Mouse (Mus musculus) kidney, adult 18-20 months (tissue): ENCODE data around the gene Kif26b.

Experiments
- DNase-seq: peaks from one replicate; pipeline ENCODE4 v3.0.0; 2021

Kif26b gene

GRCm38 (mm10) chr1:178794866-178795265, 265.9 kb downstream of the Kif26b start:
- DNase-seq, result no peak

- DNase-seq, result no peak
Measured at GRCm38 (mm10) chr1:178797388-178797787, 268.5 kb downstream of the Kif26b start.

GRCm38 (mm10) chr1:178798333-178798732, 269.4 kb downstream of the Kif26b start:
- no peak for DNase-seq

- no peak for DNase-seq
Measured at GRCm38 (mm10) chr1:178798886-178799285, 270.0 kb downstream of the Kif26b start.

GRCm38 (mm10) chr1:178799836-178800552, 271.1 kb downstream of the Kif26b start:
- no peak for DNase-seq

- no peak for DNase-seq
Measured at GRCm38 (mm10) chr1:178803155-178803554, 274.2 kb downstream of the Kif26b start.

GRCm38 (mm10) chr1:178817476-178817875, 288.6 kb downstream of the Kif26b start:
- DNase-seq, result no peak

DNA sequence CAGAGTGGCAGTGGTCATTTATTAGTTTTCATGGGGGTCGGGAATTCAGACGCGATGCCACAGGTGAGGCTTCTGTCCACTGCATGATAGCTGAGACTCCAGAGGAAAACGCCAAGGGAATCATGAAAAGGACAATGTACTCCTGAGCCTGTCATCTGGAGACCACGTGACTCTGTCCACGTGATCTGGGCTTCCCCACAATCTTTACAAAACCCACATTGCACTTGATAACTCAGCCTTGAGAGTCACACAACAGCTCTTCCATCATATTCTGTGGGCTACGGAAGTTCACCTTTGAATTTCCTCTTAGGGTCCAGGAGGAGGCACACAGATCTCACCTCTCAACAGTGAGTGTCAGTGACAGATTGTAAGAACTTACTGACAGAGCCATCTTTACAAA, 290.1 kb downstream of the Kif26b start:
- no peak for DNase-seq

DNA sequence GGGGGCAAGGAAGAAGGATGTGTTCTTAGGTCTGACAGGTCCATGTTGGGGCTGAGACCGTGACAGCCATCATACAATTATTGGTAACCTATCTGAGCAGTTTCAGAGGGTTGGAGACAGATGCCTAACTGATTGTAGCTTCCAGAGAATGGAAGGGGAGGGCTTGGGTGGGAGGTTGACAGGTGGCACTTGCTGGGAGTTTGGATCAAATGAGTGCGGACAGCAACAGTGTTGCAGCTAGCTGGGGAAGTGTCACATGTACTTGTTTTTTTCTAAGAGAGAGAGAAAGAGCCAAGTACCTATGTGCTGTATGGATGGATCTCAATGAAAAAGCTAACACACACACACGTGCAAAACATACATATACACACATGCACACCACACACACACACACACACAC, 291.2 kb downstream of the Kif26b start:
- DNase-seq, result no peak

- DNase-seq, result no peak
Measured at GRCm38 (mm10) chr1:178820556-178821435, 291.9 kb downstream of the Kif26b start.

- DNase-seq, result no peak
Measured at GRCm38 (mm10) chr1:178824871-178825270, 295.9 kb downstream of the Kif26b start.

- DNase-seq, result no peak
Measured at GRCm38 (mm10) chr1:178827223-178827622, 298.3 kb downstream of the Kif26b start.

GRCm38 (mm10) chr1:178829456-178829855, 300.5 kb downstream of the Kif26b start:
- DNase-seq, result no peak

GRCm38 (mm10) chr1:178832571-178832970, 303.6 kb downstream of the Kif26b start:
- DNase-seq, result no peak

GRCm38 (mm10) chr1:178835805-178836204, 306.9 kb downstream of the Kif26b start:
- DNase-seq, result no peak

GRCm38 (mm10) chr1:178836998-178837397, 308.1 kb downstream of the Kif26b start:
- no peak for DNase-seq

GRCm38 (mm10) chr1:178838696-178839320, 309.9 kb downstream of the Kif26b start:
- DNase-seq, result no peak

DNA sequence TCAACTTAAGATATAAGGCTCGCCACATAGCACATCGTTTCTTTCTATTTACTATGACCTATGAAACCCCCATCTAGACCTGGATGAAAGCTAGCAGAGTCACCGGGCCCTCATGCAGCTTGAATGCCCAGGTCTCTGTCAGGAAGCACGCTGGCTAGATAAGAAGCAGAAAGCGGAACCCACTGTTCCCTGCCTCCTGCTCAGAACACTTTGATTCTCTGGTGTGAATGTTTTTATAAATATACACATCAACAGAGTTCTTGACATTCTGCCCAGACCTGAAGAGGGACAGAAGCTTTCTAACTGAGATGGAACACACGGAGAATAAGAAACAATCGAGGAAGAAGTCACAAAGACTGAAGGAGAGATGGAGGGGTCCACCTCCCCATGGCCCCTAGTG, 311.4 kb downstream of the Kif26b start:
- no peak for DNase-seq

DNA sequence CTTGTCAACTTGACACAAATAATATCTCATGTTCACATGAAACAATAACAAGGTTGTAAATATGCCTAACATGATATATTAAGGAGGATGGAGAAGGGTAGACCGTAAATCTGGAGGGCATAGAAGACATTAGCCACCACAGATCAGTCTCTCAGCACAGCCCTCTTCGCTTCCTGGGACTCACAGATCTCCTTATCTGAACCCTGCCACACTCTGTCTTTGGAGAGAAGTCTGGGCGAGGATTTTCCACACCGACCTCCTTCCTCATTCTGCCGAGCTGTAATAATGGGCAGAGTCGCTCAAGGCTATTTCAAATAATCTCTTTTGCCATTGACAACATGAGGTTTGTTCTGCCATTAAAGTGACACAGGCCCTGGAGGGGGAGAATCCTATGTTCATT, 315.9 kb downstream of the Kif26b start:
- DNase-seq, result no peak

DNA sequence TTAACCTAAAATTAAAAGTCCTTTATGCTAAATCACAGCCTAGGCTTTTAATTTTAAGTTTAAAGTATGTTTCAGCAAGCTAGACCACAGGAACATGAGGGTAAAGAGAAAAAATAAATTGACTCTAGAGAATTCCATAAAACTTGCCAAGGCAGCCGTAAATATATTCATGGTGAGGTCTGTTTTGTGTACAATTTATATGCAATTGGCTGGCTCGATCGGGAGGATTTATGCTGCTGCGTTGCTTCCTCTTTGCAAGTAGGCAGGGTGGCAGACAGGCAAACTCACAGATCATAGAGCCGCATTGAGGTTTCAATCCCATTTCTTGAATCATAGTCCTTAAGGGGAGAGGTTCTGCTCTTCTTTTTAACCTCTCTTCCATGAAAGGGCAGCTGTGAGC, 318.6 kb downstream of the Kif26b start:
- no peak for DNase-seq

DNA sequence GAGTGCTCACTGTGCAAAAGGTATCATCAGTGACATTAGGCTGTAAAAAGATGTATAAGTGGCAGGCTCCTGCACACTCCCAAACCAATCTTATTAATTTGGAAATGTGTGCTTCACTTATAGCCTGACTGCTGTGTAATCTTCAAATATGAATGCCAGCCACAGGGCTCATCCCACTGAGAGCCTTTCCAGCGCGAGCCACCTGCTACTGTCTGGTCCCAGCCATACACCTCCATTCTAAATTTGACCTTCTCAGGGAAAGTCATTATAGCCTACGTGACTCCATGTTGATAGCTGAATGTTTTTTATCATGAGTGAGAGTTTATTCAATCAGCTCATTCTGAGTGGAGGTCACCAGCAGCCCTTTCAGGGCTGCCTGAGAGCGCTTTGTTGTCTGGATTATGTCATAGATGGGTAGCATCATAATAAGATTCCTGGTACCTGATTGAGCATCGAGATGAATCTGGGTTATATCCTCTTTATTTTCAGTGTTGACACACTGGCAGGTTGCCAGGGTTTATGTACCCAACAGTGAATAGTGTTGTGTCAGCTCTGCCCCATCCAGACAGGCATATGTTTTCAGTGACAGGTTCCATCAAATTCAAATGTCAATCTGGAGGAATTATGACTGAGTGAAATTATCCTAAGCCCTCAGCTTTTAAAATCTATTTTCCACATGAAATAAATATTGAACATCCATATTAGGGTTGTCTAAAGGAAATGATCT, 319.6 kb downstream of the Kif26b start:
- DNase-seq, result no peak

- no peak for DNase-seq
Measured at GRCm38 (mm10) chr1:178850569-178850968, 321.6 kb downstream of the Kif26b start.

DNA sequence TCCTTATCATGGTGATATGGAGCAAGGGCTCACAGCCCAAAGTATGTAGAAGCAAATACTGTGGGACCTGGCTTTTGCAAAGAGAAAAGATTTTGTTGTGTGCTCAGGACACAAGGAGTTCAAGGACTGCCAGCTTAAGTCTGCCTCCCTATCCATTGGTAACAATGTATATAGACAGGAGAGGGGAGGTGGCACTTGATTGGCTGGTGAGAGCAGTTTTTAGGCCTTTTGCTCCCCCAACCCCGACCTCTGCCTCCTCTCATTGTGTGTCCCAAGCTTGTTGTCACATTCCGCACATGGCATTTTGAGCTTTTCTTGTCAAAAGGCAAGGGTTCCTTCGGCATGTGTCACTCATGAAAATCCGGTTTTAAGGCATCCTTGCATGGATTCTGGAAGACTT, 326.0 kb downstream of the Kif26b start:
- DNase-seq, result no peak
